Mouse (Mus musculus): ENCODE results near the gene Ahnak.
"Not testable (repeated sequence)": the region's sequence is repeated elsewhere in the genome, so short reads cannot be mapped to it uniquely, and the experiment has no call there.

Ahnak gene

GRCm38 (mm10) chr19:8996601-8997000 is 7.5 kb downstream of the Ahnak start:
- no peak for DNase-seq

- DNase-seq = peak; percentile 62 to 79
Measured at GRCm38 (mm10) chr19:8997546-8997945, 8.5 kb downstream of the Ahnak start.

- no peak for DNase-seq
Measured at GRCm38 (mm10) chr19:8998546-8998945, 9.5 kb downstream of the Ahnak start.

- no peak for DNase-seq
Measured at GRCm38 (mm10) chr19:8999223-8999622, 10.1 kb downstream of the Ahnak start.

GRCm38 (mm10) chr19:9006915-9007314 is 17.8 kb downstream of the Ahnak start:
- not testable (repeated sequence) for DNase-seq

GRCm38 (mm10) chr19:9019298-9019697 is 30.2 kb downstream of the Ahnak start:
- DNase-seq = no peak

GRCm38 (mm10) chr19:9023021-9023778 is 34.1 kb downstream of the Ahnak start:
- no peak for DNase-seq

- DNase-seq = no peak
Measured at GRCm38 (mm10) chr19:9025562-9026257, 36.6 kb downstream of the Ahnak start.

GRCm38 (mm10) chr19:9026634-9027033 is 37.5 kb downstream of the Ahnak start:
- no peak for DNase-seq

GRCm38 (mm10) chr19:9027795-9028194 is 38.7 kb downstream of the Ahnak start:
- no peak for DNase-seq

- no peak for DNase-seq
Measured at GRCm38 (mm10) chr19:9028375-9028774, 39.3 kb downstream of the Ahnak start.

- DNase-seq = no peak
Measured at GRCm38 (mm10) chr19:9029640-9030262, 40.7 kb downstream of the Ahnak start.

GRCm38 (mm10) chr19:9032502-9033129 is 43.5 kb downstream of the Ahnak start:
- no peak for DNase-seq

GRCm38 (mm10) chr19:9033412-9034340 is 44.6 kb downstream of the Ahnak start:
- no peak for DNase-seq

GRCm38 (mm10) chr19:9034480-9034879 is 45.4 kb downstream of the Ahnak start:
- no peak for DNase-seq

- no peak for DNase-seq
Measured at GRCm38 (mm10) chr19:9035101-9035500, 46.0 kb downstream of the Ahnak start.

- DNase-seq = peak; percentile 36 to 54
Measured at GRCm38 (mm10) chr19:9038136-9038535, 49.1 kb downstream of the Ahnak start.

- DNase-seq = no peak
Measured at GRCm38 (mm10) chr19:9039266-9039665, 50.2 kb downstream of the Ahnak start.

- no peak for DNase-seq
Measured at GRCm38 (mm10) chr19:9039928-9040327, 50.8 kb downstream of the Ahnak start.

GRCm38 (mm10) chr19:9040649-9041048 is 51.6 kb downstream of the Ahnak start:
- DNase-seq = no peak

- peak; percentile 15 to 26 for DNase-seq
Measured at GRCm38 (mm10) chr19:9041074-9041473, 52.0 kb downstream of the Ahnak start.

GRCm38 (mm10) chr19:9043123-9043522 is 54.0 kb downstream of the Ahnak start:
- DNase-seq = no peak
